Mouse (Mus musculus) hindlimb bud, embryonic 11.5 days (tissue): ENCODE results near the gene Tlx3.

Experiments used
- DNase-seq: peaks from one replicate; pipeline ENCODE4 v3.0.0-alpha.2; 2012; ENCODE audit warnings: low read depth, low spot score; ENCODE audit errors: extremely low spot score

Tlx3 gene

GRCm38 (mm10) chr11:33151128-33151779, 52.1 kb downstream of the Tlx3 start:
- no peak for DNase-seq
